Mouse (Mus musculus): ENCODE measurements at regions not wholly inside any gene's neighbourhood (a gene's known extent, or its start where the extent isn't known, plus 50 kb on each side); places are given as distances from the start of the nearest gene placed in this dataset.

DNA sequence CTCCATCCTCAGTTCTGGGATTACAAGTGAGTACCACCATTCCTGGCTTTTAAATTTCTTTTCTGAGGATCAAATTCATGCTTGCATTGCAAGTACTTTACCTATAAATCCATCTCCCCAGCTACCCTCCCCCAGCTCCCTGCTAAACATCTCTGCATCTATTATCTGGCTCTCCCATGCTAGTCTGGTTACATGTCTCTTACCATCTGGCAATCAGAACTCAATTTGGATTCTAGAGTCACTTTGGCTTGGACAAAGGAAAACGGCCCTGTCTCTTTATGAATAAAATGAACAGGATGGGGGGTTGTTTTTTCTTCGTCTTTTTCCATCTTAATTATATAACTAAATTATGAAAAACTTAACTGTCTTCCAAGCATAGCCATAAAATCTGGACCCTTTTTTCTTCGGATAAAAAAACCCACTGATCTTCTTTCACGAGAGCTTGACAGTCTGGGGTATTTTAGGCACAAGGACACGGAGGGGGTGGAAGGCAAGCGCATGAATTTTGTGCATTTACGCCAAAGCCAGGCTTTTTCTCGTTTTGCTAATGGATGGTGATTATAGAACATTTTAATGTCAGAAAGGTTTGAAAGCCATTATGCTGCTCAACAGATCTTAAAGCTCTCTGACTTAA lies 151.6 kb downstream of the Cmpk2 start:
- no peaks in the 10 kb centered on the region for H3K36me3 ChIP-seq (ENCODE audit: control insufficient read depth, insufficient read depth, low read length)
- no peak overlapping the region for H3K9ac ChIP-seq (ENCODE audit: low read length)
- TF ChIP-seq CTCF (IDR thresholded peaks at IDR 0.05; ENCODE audit: low read depth): no peak
- TF ChIP-seq EP300 (optimal IDR thresholded peaks at IDR 0.05): no peak
- 71% methylated on average over 8 of the region's 8 CpGs for WGBS
- H3K4me1 ChIP-seq (replicated peaks; ENCODE audit: control insufficient read depth, insufficient read depth): no peaks in the 10 kb centered on the region
- DNase-seq (ENCODE audit: low spot score): no peak
- no peaks in the 10 kb centered on the region for H3K27me3 ChIP-seq (ENCODE audit: control insufficient read depth, insufficient read depth, low read length)
- ATAC-seq (ENCODE audit: low FRiP score, low TSS enrichment): no peak
- no peak overlapping the region for H3K4me2 ChIP-seq (replicated peaks; ENCODE audit: low read depth)
- H3K4me3 ChIP-seq (ENCODE audit: low read depth, low read length): no peak overlapping the region
- H3K9me3 ChIP-seq (ENCODE audit: control insufficient read depth, low read length): no peaks in the 10 kb centered on the region
- H3K27ac ChIP-seq (replicated peaks): no peak overlapping the region

GRCm38 (mm10) chr12:26617969-26618368 lies 149.0 kb downstream of the Cmpk2 start:
- 94% methylated on average over 3 of the region's 3 CpGs for WGBS
- Histone ChIP-seq H3K4me3 (ENCODE audit: low read depth, low read length) (no peak overlapping the region), H3K4me2 (replicated peaks; ENCODE audit: low read depth) (no peak overlapping the region), H3K36me3 (ENCODE audit: control insufficient read depth, insufficient read depth, low read length) (no peaks in the 10 kb centered on the region), H3K4me1 (replicated peaks; ENCODE audit: control insufficient read depth, insufficient read depth) (no peaks in the 10 kb centered on the region), H3K27me3 (ENCODE audit: control insufficient read depth, insufficient read depth, low read length) (no peaks in the 10 kb centered on the region), H3K9ac (ENCODE audit: low read length) (no peak overlapping the region), H3K27ac (replicated peaks) (no peak overlapping the region), H3K9me3 (ENCODE audit: control insufficient read depth, low read length) (no peaks in the 10 kb centered on the region)
- ATAC-seq (ENCODE audit: low FRiP score, low TSS enrichment) (no peak), DNase-seq (ENCODE audit: low spot score) (no peak)
- no peak for TF ChIP-seq CTCF (IDR thresholded peaks at IDR 0.05; ENCODE audit: low read depth)
- TF ChIP-seq EP300 (optimal IDR thresholded peaks at IDR 0.05): no peak

GRCm38 (mm10) chr12:26613086-26613705 lies 144.2 kb downstream of the Cmpk2 start:
- Histone ChIP-seq H3K27me3 (ENCODE audit: control insufficient read depth, insufficient read depth, low read length) (no peaks in the 10 kb centered on the region), H3K4me3 (ENCODE audit: low read depth, low read length) (no peak overlapping the region), H3K4me1 (replicated peaks; ENCODE audit: control insufficient read depth, insufficient read depth) (no peaks in the 10 kb centered on the region), H3K27ac (replicated peaks) (no peak overlapping the region), H3K9me3 (ENCODE audit: control insufficient read depth, low read length) (no peaks in the 10 kb centered on the region), H3K9ac (ENCODE audit: low read length) (no peak overlapping the region), H3K36me3 (ENCODE audit: control insufficient read depth, insufficient read depth, low read length) (no peaks in the 10 kb centered on the region), H3K4me2 (replicated peaks; ENCODE audit: low read depth) (no peak overlapping the region)
- DNase-seq (ENCODE audit: low spot score): no peak
- no peak for TF ChIP-seq CTCF (IDR thresholded peaks at IDR 0.05; ENCODE audit: low read depth)
- no peak for TF ChIP-seq EP300 (optimal IDR thresholded peaks at IDR 0.05)
- no peak for ATAC-seq (ENCODE audit: low FRiP score, low TSS enrichment)
- 66% methylated on average over 11 of the region's 11 CpGs for WGBS

DNA sequence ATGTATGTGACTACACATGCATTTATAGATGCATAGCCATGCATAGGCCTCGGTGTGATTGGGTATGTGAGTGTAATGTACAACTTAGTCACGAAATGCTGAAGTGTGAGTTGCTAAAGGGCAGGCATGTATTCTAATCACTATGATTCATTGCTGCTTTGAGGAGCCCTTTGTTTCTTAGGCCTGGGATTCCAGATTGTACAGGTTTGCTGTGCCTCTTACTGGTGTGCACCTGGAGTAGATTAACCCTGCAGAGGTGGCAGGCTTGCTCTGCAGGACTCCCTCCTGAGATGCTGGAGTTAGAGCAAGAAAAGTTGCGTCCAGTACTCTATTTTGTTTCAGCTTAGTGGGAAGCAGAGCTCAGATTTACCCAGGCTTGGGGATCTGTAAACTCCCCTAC lies 141.1 kb downstream of the Cmpk2 start:
- ATAC-seq (ENCODE audit: low FRiP score, low TSS enrichment) (no peak), DNase-seq (ENCODE audit: low spot score) (no peak)
- no peaks in the 10 kb centered on the region for H3K4me1 ChIP-seq (replicated peaks; ENCODE audit: control insufficient read depth, insufficient read depth)
- no peak overlapping the region for H3K4me3 ChIP-seq (ENCODE audit: low read depth, low read length)
- no peak overlapping the region for H3K4me2 ChIP-seq (replicated peaks; ENCODE audit: low read depth)
- no peaks in the 10 kb centered on the region for H3K36me3 ChIP-seq (ENCODE audit: control insufficient read depth, insufficient read depth, low read length)
- H3K27ac ChIP-seq (replicated peaks): no peak overlapping the region
- no peaks in the 10 kb centered on the region for H3K27me3 ChIP-seq (ENCODE audit: control insufficient read depth, insufficient read depth, low read length)
- H3K9ac ChIP-seq (ENCODE audit: low read length): no peak overlapping the region
- WGBS: 59% methylated on average over 3 of the region's 3 CpGs
- H3K9me3 ChIP-seq (ENCODE audit: control insufficient read depth, low read length): no peaks in the 10 kb centered on the region
- TF ChIP-seq CTCF (IDR thresholded peaks at IDR 0.05; ENCODE audit: low read depth) (no peak), EP300 (optimal IDR thresholded peaks at IDR 0.05) (no peak)

- no peak overlapping the region for H3K9ac ChIP-seq (ENCODE audit: low read length)
- no peaks in the 10 kb centered on the region for H3K4me1 ChIP-seq (replicated peaks; ENCODE audit: control insufficient read depth, insufficient read depth)
- no peaks in the 10 kb centered on the region for H3K27me3 ChIP-seq (ENCODE audit: control insufficient read depth, insufficient read depth, low read length)
- TF ChIP-seq EP300 (optimal IDR thresholded peaks at IDR 0.05): no peak
- TF ChIP-seq CTCF (IDR thresholded peaks at IDR 0.05; ENCODE audit: low read depth): no peak
- DNase-seq (ENCODE audit: low spot score) (peak; percentile 23), ATAC-seq (ENCODE audit: low FRiP score, low TSS enrichment) (peak; percentile 76; the same call in 1 of the 2 replicates)
- no peak overlapping the region for H3K4me3 ChIP-seq (ENCODE audit: low read depth, low read length)
- no peaks in the 10 kb centered on the region for H3K9me3 ChIP-seq (ENCODE audit: control insufficient read depth, low read length)
- H3K27ac ChIP-seq (replicated peaks): no peak overlapping the region
- no peaks in the 10 kb centered on the region for H3K36me3 ChIP-seq (ENCODE audit: control insufficient read depth, insufficient read depth, low read length)
- H3K4me2 ChIP-seq (replicated peaks; ENCODE audit: low read depth): no peak overlapping the region
Measured at GRCm38 (mm10) chr12:26598501-26598900, 129.5 kb downstream of the Cmpk2 start.

DNA sequence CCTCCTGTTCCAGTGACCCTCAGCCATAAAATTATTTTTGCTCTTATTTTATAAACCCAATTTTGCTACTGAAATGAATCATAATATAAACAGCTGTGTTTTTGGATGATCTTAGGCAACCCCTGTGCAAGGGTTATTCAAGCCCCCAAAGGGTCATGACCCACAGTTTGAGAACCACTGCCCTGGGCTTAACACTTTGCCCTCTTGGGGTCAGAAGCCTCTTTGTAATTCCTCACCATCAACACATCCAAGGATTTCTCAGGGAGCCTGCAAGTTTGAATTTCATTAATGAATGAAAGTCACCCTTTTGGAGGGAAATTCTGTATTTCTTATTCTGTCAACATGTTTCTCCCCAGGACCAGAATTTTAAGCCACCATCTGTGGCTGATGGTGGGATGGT lies 123.1 kb downstream of the Cmpk2 start:
- H3K27me3 ChIP-seq (ENCODE audit: control insufficient read depth, insufficient read depth, low read length): no peaks in the 10 kb centered on the region
- no peak overlapping the region for H3K27ac ChIP-seq (replicated peaks)
- ATAC-seq (ENCODE audit: low FRiP score, low TSS enrichment) (no peak), DNase-seq (ENCODE audit: low spot score) (no peak)
- no peak overlapping the region for H3K9ac ChIP-seq (ENCODE audit: low read length)
- no peaks in the 10 kb centered on the region for H3K36me3 ChIP-seq (ENCODE audit: control insufficient read depth, insufficient read depth, low read length)
- H3K4me3 ChIP-seq (ENCODE audit: low read depth, low read length): no peak overlapping the region
- H3K4me1 ChIP-seq (replicated peaks; ENCODE audit: control insufficient read depth, insufficient read depth): no peaks in the 10 kb centered on the region
- H3K4me2 ChIP-seq (replicated peaks; ENCODE audit: low read depth): no peak overlapping the region
- H3K9me3 ChIP-seq (ENCODE audit: control insufficient read depth, low read length): no peaks in the 10 kb centered on the region
- TF ChIP-seq EP300 (optimal IDR thresholded peaks at IDR 0.05) (no peak), CTCF (IDR thresholded peaks at IDR 0.05; ENCODE audit: low read depth) (no peak)
